Mouse (Mus musculus) brain, embryonic 14.5 days (tissue): Measurements from ENCODE around the gene Rnf39.

Experiments used
- CTCF ChIP-seq: fragments of 200-500 bp; IDR thresholded peaks from 2 replicates; pipeline ENCODE4 v1.5.1; 2012; ENCODE audit warnings: inconsistent platforms, mild to moderate bottlenecking, moderate library complexity, borderline replicate concordance; ENCODE audit not compliant: insufficient read depth, insufficient read length; ENCODE audit errors: extremely low read depth
- POLR2A ChIP-seq: fragments of 200-500 bp; IDR thresholded peaks from 2 replicates; pipeline ENCODE4 v1.6.1; 2012; ENCODE audit warnings: mild to moderate bottlenecking, inconsistent platforms, borderline replicate concordance; ENCODE audit not compliant: poor library complexity, insufficient read depth, insufficient read length, severe bottlenecking; ENCODE audit errors: extremely low read depth

- TF ChIP-seq CTCF = no peak
- no peak for TF ChIP-seq POLR2A
Observed at GRCm38 (mm10) chr17:36982253-36983155, 39.8 kb downstream of the Rnf39 start.
